Mouse (Mus musculus): Measurements from ENCODE around the gene Nucb1. TPM values are rescaled to one million over a fixed set of nuclear protein-coding genes. Genes with fewer than 3 reads are reported as not detected.
"Not testable (repeated sequence)": the region's sequence is repeated elsewhere in the genome, so short reads cannot be mapped to it uniquely, and the experiment has no call there.

Nucb1 gene
- polyA plus RNA-seq, 1 experiment from 2014 or later, result 90.4 TPM

DNA sequence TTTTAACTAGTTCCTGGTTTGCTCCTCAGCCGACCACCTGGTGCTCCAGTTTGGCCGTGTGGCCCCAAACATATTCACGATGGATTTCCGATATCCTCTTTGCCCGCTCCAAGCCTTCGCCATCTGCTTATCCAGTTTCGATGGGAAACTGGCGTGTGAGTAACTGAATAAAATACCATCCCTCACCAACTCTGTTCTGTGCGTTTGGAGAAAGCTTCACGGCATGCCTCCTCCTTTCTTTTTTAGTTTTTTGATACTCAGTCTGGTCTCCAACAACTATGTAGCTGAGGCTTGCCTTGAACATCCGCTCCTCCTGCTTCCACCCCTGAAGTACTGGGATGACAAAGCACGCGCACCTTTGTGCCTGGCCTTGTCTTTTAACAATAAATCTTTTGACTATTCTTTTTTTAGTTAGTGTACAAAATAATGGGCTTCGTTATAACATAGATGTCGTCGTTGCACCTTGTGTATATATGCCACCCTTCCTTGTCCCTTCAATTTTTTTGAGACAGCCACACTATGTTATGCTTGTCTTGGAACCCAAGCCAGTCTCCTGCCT, 12.1 kb upstream of the Nucb1 start:
- H3K4me3 ChIP-seq (ENCODE audit: low read depth, low read length), result peak overlapping the region; percentile 51
- 57% methylated on average over 16 of the region's 16 CpGs for WGBS
- peak overlapping the region; percentile 61 for H3K4me2 ChIP-seq (ENCODE audit: low read depth, low read length, severe bottlenecking)
- peaks cover 7% of the 10 kb centered on the region; the same call in 1 of the 2 replicates for H3K4me1 ChIP-seq (replicated peaks; ENCODE audit: control insufficient read depth, insufficient read depth, low read length)
- DNase-seq (ENCODE audit: low spot score), result no peak
- H3K27me3 ChIP-seq (ENCODE audit: control insufficient read depth, insufficient read depth, low read length), result no peaks in the 10 kb centered on the region
- no peak for ATAC-seq (replicated peaks; ENCODE audit: low FRiP score)
- H3K27ac ChIP-seq (ENCODE audit: low read depth, low read length), result peak overlapping the region; percentile 53; the same call in 1 of the 2 replicates
- peak overlapping the region; percentile 75 for H3K9ac ChIP-seq (ENCODE audit: low read length)
- H3K9me3 ChIP-seq (ENCODE audit: control insufficient read depth, low read length), result no peaks in the 10 kb centered on the region
- no peaks in the 10 kb centered on the region; the same call in 1 of the 2 replicates for H3K36me3 ChIP-seq (ENCODE audit: control insufficient read depth, insufficient read depth, low read length)

- Histone ChIP-seq H3K9me3 (ENCODE audit: control insufficient read depth, low read length) (no peaks in the 10 kb centered on the region), H3K27ac (ENCODE audit: low read depth, low read length) (peak overlapping the region; percentile 53; the same call in 1 of the 2 replicates), H3K9ac (ENCODE audit: low read length) (peak overlapping the region; percentile 75), H3K4me1 (replicated peaks; ENCODE audit: control insufficient read depth, insufficient read depth, low read length) (peaks cover 7% of the 10 kb centered on the region; the same call in 1 of the 2 replicates), H3K4me3 (ENCODE audit: low read depth, low read length) (peak overlapping the region; percentile 51), H3K36me3 (ENCODE audit: control insufficient read depth, insufficient read depth, low read length) (no peaks in the 10 kb centered on the region; the same call in 1 of the 2 replicates), H3K4me2 (ENCODE audit: low read depth, low read length, severe bottlenecking) (peak overlapping the region; percentile 61), H3K27me3 (ENCODE audit: control insufficient read depth, insufficient read depth, low read length) (no peaks in the 10 kb centered on the region)
- DNase-seq (ENCODE audit: low spot score) (peak; percentile 91), ATAC-seq (replicated peaks; ENCODE audit: low FRiP score) (peak; percentile 73)
- WGBS, result under 1% methylated on average over 28 of the region's 28 CpGs
Observed at GRCm38 (mm10) chr7:45521728-45522184, 11.6 kb upstream of the Nucb1 start.

DNA sequence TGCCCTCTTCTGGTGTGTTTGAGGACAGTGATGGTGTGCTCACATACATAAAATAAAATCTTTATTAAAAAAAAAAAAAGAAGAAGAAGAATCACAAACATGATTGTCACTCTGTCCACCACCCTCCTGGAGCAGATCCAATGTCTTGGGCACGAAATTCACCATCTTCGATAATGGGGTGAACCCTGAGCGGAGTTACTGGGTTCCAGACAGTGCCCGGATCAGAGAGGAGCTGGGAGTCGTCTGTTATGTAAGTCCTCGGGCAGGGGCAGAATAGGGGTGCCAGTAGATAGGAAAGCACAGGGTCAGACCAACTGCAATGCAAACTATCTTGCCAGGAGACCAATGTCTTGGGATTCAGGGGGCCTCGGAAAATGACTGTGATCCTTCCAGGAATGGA, 10.4 kb upstream of the Nucb1 start:
- H3K9me3 ChIP-seq (ENCODE audit: control insufficient read depth, low read length), result no peaks in the 10 kb centered on the region
- no peaks in the 10 kb centered on the region for H3K27me3 ChIP-seq (ENCODE audit: control insufficient read depth, insufficient read depth, low read length)
- no peak overlapping the region for H3K4me3 ChIP-seq (ENCODE audit: low read depth, low read length)
- H3K4me1 ChIP-seq (replicated peaks; ENCODE audit: control insufficient read depth, insufficient read depth, low read length), result peaks cover 7% of the 10 kb centered on the region; the same call in 1 of the 2 replicates
- ATAC-seq (replicated peaks; ENCODE audit: low FRiP score), result no peak
- no peak overlapping the region for H3K27ac ChIP-seq (ENCODE audit: low read depth, low read length)
- no peaks in the 10 kb centered on the region; the same call in 1 of the 2 replicates for H3K36me3 ChIP-seq (ENCODE audit: control insufficient read depth, insufficient read depth, low read length)
- WGBS, result 92% methylated on average over 7 of the region's 7 CpGs
- H3K9ac ChIP-seq (ENCODE audit: low read length), result no peak overlapping the region
- no peak for DNase-seq (ENCODE audit: low spot score)
- no peak overlapping the region for H3K4me2 ChIP-seq (ENCODE audit: low read depth, low read length, severe bottlenecking)

DNA sequence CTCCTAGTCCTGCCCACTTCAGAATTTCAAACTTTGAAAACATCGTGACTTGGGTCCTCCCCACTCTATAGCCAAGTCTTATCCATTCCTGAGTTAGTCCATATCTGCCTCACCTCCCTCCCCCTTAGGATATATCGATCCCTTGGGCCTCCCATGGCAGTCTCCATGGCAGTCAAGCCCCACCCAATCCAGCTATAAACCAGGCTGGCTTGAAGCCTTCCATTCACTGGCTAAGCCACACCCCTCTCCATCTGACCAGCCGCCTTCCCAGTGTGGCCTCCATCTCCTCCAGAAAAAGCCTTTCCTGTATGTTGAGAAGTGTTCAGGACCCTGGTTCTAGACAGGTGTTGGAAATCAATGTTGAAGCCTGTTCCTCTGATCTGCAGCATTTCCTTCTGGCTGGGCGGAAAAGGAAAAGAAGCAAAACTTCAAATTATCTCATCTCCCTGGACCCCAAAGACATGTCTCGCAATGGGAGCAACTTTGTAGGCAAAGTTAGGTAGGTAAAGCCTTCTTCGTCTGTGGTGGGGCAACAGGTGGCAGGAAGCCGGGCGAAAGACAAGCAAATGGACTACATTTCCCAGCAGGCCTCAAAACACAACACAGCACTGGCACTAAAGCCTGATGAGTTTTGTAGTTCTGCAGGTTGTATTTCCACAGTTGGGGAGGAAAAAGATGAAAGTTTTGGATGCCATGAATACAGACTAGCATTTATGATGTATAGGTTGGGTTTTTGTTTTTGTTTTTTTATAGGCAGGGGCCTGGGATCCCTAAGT, 9.3 kb upstream of the Nucb1 start:
- H3K4me3 ChIP-seq (ENCODE audit: low read depth, low read length), result no peak overlapping the region
- H3K4me1 ChIP-seq (replicated peaks; ENCODE audit: control insufficient read depth, insufficient read depth, low read length), result no peaks in the 10 kb centered on the region; the same call in 1 of the 2 replicates
- no peaks in the 10 kb centered on the region for H3K27me3 ChIP-seq (ENCODE audit: control insufficient read depth, insufficient read depth, low read length)
- no peaks in the 10 kb centered on the region for H3K9me3 ChIP-seq (ENCODE audit: control insufficient read depth, low read length)
- H3K27ac ChIP-seq (ENCODE audit: low read depth, low read length), result no peak overlapping the region
- WGBS, result 80% methylated on average over 8 of the region's 8 CpGs
- H3K4me2 ChIP-seq (ENCODE audit: low read depth, low read length, severe bottlenecking), result no peak overlapping the region
- ATAC-seq (replicated peaks; ENCODE audit: low FRiP score) (no peak), DNase-seq (ENCODE audit: low spot score) (no peak)
- no peaks in the 10 kb centered on the region; the same call in 1 of the 2 replicates for H3K36me3 ChIP-seq (ENCODE audit: control insufficient read depth, insufficient read depth, low read length)
- no peak overlapping the region for H3K9ac ChIP-seq (ENCODE audit: low read length)

DNA sequence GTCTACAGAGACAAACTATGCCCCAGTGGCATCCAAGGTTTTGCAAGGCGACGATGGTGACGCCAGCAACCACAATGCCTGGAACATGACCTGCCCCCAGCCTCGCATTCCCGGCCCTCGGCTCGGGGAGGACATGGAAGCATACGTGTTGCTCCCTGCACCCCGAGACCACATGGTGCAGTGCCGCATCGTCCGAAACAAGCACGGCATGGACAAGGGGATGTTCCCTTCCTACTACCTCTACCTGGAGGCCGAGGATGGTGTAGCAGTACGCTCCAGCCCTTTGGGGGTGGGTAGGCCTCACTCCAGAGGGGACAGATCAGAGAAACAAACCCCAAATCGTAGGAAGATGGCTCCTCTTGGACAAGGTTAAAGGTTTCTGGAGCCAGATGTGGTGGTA, 8.4 kb upstream of the Nucb1 start:
- WGBS, result 92% methylated on average over 16 of the region's 16 CpGs
- H3K4me3 ChIP-seq (ENCODE audit: low read depth, low read length), result no peak overlapping the region
- DNase-seq (ENCODE audit: low spot score) (no peak), ATAC-seq (replicated peaks; ENCODE audit: low FRiP score) (no peak)
- H3K9me3 ChIP-seq (ENCODE audit: control insufficient read depth, low read length), result no peaks in the 10 kb centered on the region
- H3K27ac ChIP-seq (ENCODE audit: low read depth, low read length), result no peak overlapping the region
- H3K36me3 ChIP-seq (ENCODE audit: control insufficient read depth, insufficient read depth, low read length), result no peaks in the 10 kb centered on the region; the same call in 1 of the 2 replicates
- H3K27me3 ChIP-seq (ENCODE audit: control insufficient read depth, insufficient read depth, low read length), result no peaks in the 10 kb centered on the region
- H3K4me1 ChIP-seq (replicated peaks; ENCODE audit: control insufficient read depth, insufficient read depth, low read length), result no peaks in the 10 kb centered on the region; the same call in 1 of the 2 replicates
- no peak overlapping the region for H3K9ac ChIP-seq (ENCODE audit: low read length)
- H3K4me2 ChIP-seq (ENCODE audit: low read depth, low read length, severe bottlenecking), result no peak overlapping the region

GRCm38 (mm10) chr7:45516846-45517245, 6.6 kb upstream of the Nucb1 start:
- not testable (repeated sequence) for H3K27ac ChIP-seq (ENCODE audit: low read depth, low read length); H3K27me3 ChIP-seq (ENCODE audit: control insufficient read depth, insufficient read depth, low read length); ATAC-seq (replicated peaks; ENCODE audit: low FRiP score); H3K4me1 ChIP-seq (replicated peaks; ENCODE audit: control insufficient read depth, insufficient read depth, low read length); DNase-seq (ENCODE audit: low spot score); H3K4me2 ChIP-seq (ENCODE audit: low read depth, low read length, severe bottlenecking); H3K9me3 ChIP-seq (ENCODE audit: control insufficient read depth, low read length); H3K4me3 ChIP-seq (ENCODE audit: low read depth, low read length); H3K9ac ChIP-seq (ENCODE audit: low read length); H3K36me3 ChIP-seq (ENCODE audit: control insufficient read depth, insufficient read depth, low read length)
- WGBS, result 72% methylated on average over 5 of the region's 5 CpGs

DNA sequence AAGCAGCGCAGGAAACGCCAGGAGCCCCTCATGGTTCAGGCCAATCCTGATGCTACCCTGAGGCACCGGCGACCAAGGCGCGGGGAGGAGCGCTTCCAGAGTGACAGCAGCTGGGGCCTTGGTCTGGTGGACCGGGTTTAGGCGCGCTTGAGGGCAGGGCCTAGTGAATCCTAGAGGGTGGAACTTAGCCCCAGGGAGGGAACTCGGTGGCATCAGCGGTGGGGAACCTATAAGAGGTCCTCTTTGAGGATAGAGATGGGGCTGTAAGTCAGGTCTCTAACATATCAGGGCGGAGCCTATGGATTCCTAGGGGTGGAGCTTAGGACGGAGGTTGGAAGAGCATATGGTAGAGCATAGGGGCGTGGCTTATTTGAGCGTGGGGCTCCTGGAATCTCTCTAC, 5.2 kb upstream of the Nucb1 start:
- Histone ChIP-seq H3K4me3 (ENCODE audit: low read depth, low read length) (no peak overlapping the region), H3K4me1 (replicated peaks; ENCODE audit: control insufficient read depth, insufficient read depth, low read length) (no peaks in the 10 kb centered on the region; the same call in 1 of the 2 replicates), H3K4me2 (ENCODE audit: low read depth, low read length, severe bottlenecking) (peak overlapping the region; percentile 1; the same call in 1 of the 2 replicates), H3K36me3 (ENCODE audit: control insufficient read depth, insufficient read depth, low read length) (no peaks in the 10 kb centered on the region), H3K9ac (ENCODE audit: low read length) (no peak overlapping the region), H3K27ac (ENCODE audit: low read depth, low read length) (no peak overlapping the region), H3K9me3 (ENCODE audit: control insufficient read depth, low read length) (no peaks in the 10 kb centered on the region), H3K27me3 (ENCODE audit: control insufficient read depth, insufficient read depth, low read length) (no peaks in the 10 kb centered on the region)
- ATAC-seq (replicated peaks; ENCODE audit: low FRiP score) (no peak), DNase-seq (ENCODE audit: low spot score) (peak; percentile 61)
- 26% methylated on average over 16 of the region's 16 CpGs for WGBS

- 88% methylated on average over 7 of the region's 7 CpGs for WGBS
- H3K9ac ChIP-seq (ENCODE audit: low read length), result no peak overlapping the region
- H3K9me3 ChIP-seq (ENCODE audit: control insufficient read depth, low read length), result no peaks in the 10 kb centered on the region
- H3K36me3 ChIP-seq (ENCODE audit: control insufficient read depth, insufficient read depth, low read length), result no peaks in the 10 kb centered on the region
- peaks cover 3% of the 10 kb centered on the region; the same call in 1 of the 2 replicates for H3K4me1 ChIP-seq (replicated peaks; ENCODE audit: control insufficient read depth, insufficient read depth, low read length)
- no peak overlapping the region for H3K27ac ChIP-seq (ENCODE audit: low read depth, low read length)
- H3K27me3 ChIP-seq (ENCODE audit: control insufficient read depth, insufficient read depth, low read length), result no peaks in the 10 kb centered on the region
- ATAC-seq (replicated peaks; ENCODE audit: low FRiP score) (no peak), DNase-seq (ENCODE audit: low spot score) (no peak)
- no peak overlapping the region for H3K4me2 ChIP-seq (ENCODE audit: low read depth, low read length, severe bottlenecking)
- H3K4me3 ChIP-seq (ENCODE audit: low read depth, low read length), result no peak overlapping the region
Observed at GRCm38 (mm10) chr7:45514411-45514810, 4.2 kb upstream of the Nucb1 start.
